Mouse (Mus musculus) lung, postnatal 0 days (tissue): ENCODE data around the gene Srpx.

ENCODE experiments used
- CTCF ChIP-seq: IDR thresholded peaks from 2 replicates; pipeline ENCODE4 v1.5.1; 2016; ENCODE audit warnings: antibody characterized with exemption, mild to moderate bottlenecking
- EP300 ChIP-seq: IDR thresholded peaks from 2 replicates; pipeline ENCODE4 v1.6.1; 2016; ENCODE audit warnings: antibody characterized with exemption, mild to moderate bottlenecking, control low read depth

GRCm38 (mm10) chrX:10073966-10074365 lies 43.5 kb downstream of the Srpx start:
- no peak for TF ChIP-seq CTCF
- no peak for TF ChIP-seq EP300
